Mouse (Mus musculus): ENCODE results near the gene Stag1. TPM values are rescaled to one million over a fixed set of nuclear protein-coding genes. Genes with fewer than 3 reads are reported as not detected.
"Not testable (repeated sequence)": the region's sequence is repeated elsewhere in the genome, so short reads cannot be mapped to it uniquely, and the experiment has no call there.

Gene Stag1
- total RNA-seq, 4 experiments from 2014 or later, result 54.0 to 73.3 (median 67.2) TPM

- DNase-seq (ENCODE audit: low spot score in 2 of 2), result no peak
These were observed 81.4 kb downstream of the Stag1 start for GRCm38 (mm10) chr9:100679036-100679435.

- DNase-seq (ENCODE audit: low spot score in 2 of 2), result no peak
These were observed 84.7 kb downstream of the Stag1 start for GRCm38 (mm10) chr9:100682285-100682684.

- peak in 1 of 2 experiments; percentile 52 for DNase-seq (ENCODE audit: low spot score in 2 of 2)
These were observed 88.3 kb downstream of the Stag1 start for GRCm38 (mm10) chr9:100685769-100686487.

GRCm38 (mm10) chr9:100689765-100690316, 92.2 kb downstream of the Stag1 start:
- DNase-seq (ENCODE audit: low spot score in 2 of 2), result no peak

GRCm38 (mm10) chr9:100692239-100692638, 94.6 kb downstream of the Stag1 start:
- DNase-seq (ENCODE audit: low spot score in 2 of 2), result no peak

- DNase-seq (ENCODE audit: low spot score in 2 of 2), result no peak
These were observed 98.9 kb downstream of the Stag1 start for GRCm38 (mm10) chr9:100696537-100696936.

- DNase-seq (ENCODE audit: low spot score in 2 of 2), result no peak
These were observed 110.0 kb downstream of the Stag1 start for GRCm38 (mm10) chr9:100707644-100708043.

GRCm38 (mm10) chr9:100711665-100712064, 114.1 kb downstream of the Stag1 start:
- no peak for DNase-seq (ENCODE audit: low spot score in 2 of 2)

GRCm38 (mm10) chr9:100724832-100725231, 127.2 kb downstream of the Stag1 start:
- DNase-seq (ENCODE audit: low spot score in 2 of 2), result not testable (repeated sequence)

GRCm38 (mm10) chr9:100731839-100732238, 134.2 kb downstream of the Stag1 start:
- DNase-seq (ENCODE audit: low spot score in 2 of 2), result no peak

- DNase-seq (ENCODE audit: low spot score in 2 of 2), result no peak
These were observed 136.4 kb downstream of the Stag1 start for GRCm38 (mm10) chr9:100733907-100734440.

- no peak for DNase-seq (ENCODE audit: low spot score in 2 of 2)
These were observed 138.5 kb downstream of the Stag1 start for GRCm38 (mm10) chr9:100735993-100736645.

GRCm38 (mm10) chr9:100736646-100737031, 139.0 kb downstream of the Stag1 start:
- no peak for DNase-seq (ENCODE audit: low spot score in 2 of 2)

- not testable (repeated sequence) for DNase-seq (ENCODE audit: low spot score in 2 of 2)
These were observed 179.6 kb downstream of the Stag1 start for GRCm38 (mm10) chr9:100777238-100777637.

GRCm38 (mm10) chr9:100865984-100866383, 268.4 kb downstream of the Stag1 start:
- no peak for DNase-seq (ENCODE audit: low spot score in 2 of 2)

GRCm38 (mm10) chr9:100869635-100870034, 272.0 kb downstream of the Stag1 start:
- no peak for DNase-seq (ENCODE audit: low spot score in 2 of 2)

GRCm38 (mm10) chr9:100896111-100896510, 298.5 kb downstream of the Stag1 start:
- no peak for DNase-seq (ENCODE audit: low spot score in 2 of 2)

GRCm38 (mm10) chr9:100898042-100898441, 300.4 kb downstream of the Stag1 start:
- DNase-seq (ENCODE audit: low spot score in 2 of 2), result no peak

- no peak for DNase-seq (ENCODE audit: low spot score in 2 of 2)
These were observed 312.8 kb downstream of the Stag1 start for GRCm38 (mm10) chr9:100910352-100910751.

- DNase-seq (ENCODE audit: low spot score in 2 of 2), result peak in 1 of 2 experiments; percentile 29
These were observed 319.5 kb downstream of the Stag1 start for GRCm38 (mm10) chr9:100917111-100917510.

GRCm38 (mm10) chr9:100926629-100927028, 329.0 kb downstream of the Stag1 start:
- DNase-seq (ENCODE audit: low spot score in 2 of 2), result no peak

GRCm38 (mm10) chr9:100942042-100942441, 344.4 kb downstream of the Stag1 start:
- DNase-seq (ENCODE audit: low spot score in 2 of 2), result no peak
